Mouse (Mus musculus) thymus, adult 18-20 months (tissue): Measurements from ENCODE around the gene Myt1l.

ENCODE experiments used
- DNase-seq, 2 experiments: peaks; one replicate each; pipeline ENCODE4 v3.0.0; 2022; ENCODE audit warnings: mixed read lengths in 2 of 2

Gene Myt1l

DNA sequence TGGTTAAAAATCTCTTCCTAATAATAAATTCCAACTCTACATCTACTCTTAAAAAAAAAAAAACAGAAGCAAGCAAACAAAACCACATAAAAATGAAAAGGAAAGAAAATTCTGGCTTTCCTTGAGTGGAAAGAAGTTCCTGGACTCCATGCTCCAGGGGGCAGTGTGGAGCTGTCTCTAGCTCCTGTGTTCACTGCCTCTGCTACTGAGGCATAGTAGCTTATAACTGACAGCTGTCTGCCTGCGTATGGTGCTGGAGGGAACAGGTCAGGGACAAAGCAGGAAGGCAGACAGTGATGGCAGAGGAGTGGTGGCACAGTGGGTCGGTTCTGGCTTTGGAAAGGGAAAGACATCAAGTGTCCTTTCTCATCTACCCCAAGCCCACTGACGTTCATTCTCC lies 398.7 kb downstream of the Myt1l start:
- DNase-seq, result no peak

DNA sequence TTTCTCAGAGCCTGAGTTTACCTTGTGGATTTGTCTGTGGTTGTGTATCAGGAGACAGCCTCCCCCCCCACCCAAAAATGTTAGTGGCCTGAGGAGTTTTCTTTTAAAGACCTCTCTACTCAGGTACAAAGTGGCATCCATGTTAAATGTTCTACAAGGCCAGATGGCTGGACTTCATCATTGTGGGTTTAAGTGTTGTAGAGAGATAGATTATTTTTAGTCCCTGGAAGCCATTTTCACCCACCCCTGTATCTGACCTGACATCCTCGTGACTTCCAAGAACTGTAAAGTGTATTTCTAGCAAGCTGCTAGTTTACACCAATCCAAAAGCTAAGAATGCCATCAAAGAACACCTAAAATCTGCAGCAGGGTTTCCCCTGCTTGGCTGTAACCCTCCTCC lies 402.4 kb downstream of the Myt1l start:
- DNase-seq, result no peak

DNA sequence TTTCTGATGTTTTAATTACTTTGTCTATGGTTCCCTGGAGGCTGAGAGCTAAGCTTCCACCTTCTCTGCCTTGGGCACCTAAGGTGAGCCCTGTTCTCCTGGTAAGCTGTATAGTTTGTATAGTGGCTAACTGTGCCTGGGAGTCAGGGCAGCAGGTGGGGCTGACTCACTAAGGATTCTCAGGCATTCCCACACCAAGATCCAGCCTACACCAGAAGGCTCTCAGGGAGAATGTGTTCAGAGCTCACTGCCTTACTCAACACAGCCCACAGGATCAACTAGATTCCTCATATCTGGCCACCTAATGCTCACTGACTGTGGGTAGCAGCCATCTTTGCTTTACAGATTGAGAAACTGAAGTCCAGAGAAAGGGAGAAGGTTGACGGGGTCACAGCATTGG lies 404.8 kb downstream of the Myt1l start:
- DNase-seq, result no peak

DNA sequence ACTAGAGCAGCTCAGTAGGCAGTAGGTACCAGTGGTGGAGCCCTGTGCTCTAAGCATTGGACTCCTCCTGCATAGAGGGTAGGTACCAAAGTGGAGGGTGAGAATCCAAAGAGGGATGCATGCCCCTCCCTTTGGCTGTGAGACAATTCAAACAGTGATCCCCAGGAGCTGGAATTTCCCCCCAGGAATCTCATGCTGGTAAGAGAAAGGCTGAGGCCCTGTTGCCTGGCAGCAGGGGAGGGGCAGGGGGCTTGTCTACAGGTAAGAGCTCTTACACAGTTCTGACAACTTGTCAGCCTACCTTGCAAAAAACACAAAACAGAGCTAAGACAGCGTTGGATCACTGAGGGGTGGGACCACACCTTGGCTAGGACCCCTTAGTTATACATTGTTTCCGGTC lies 405.3 kb downstream of the Myt1l start:
- no peak for DNase-seq

DNA sequence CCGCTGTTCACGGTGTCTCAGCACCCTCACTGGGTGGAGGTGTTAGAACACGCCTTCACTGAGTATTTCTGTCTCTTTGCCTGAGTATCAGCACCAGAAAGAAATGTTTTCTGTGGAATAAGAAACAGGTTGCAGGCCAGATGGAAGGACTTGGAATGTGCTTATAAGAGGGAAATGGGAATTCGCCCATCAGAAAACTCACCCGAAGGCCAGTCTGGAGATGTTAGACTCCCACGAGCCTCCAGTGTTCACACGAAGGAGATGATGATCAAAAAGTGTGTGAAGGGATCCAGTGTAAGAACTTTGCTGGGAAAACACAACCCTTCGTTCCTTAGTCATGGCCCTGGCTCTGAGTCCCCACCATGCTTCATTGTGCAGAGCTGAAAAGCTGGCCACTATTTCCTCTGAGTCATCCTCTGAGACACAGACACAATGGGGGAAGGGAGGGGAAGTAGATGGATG lies 406.0 kb downstream of the Myt1l start:
- DNase-seq, result no peak

DNA sequence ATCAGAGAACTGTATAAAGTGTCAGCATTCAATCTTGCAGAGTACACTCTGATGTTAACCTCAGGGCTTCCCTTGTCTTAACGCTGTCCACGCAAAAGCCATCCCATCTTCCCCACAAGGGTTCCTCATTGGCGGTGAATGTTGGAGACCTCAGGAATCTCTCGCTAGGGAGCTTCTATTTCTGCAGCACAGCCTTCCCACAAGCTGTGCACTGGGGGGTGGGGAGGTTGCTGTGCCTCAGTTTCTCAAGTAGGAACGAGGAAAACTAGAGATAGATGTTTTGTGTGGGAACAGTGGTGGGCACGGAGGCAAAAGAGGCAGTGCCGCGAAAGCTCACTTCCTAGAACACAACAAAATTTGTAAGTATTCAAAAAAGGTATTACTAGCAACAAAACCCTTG lies 409.1 kb downstream of the Myt1l start, which contains the start of gene Pxdn:
TSS of gene Pxdn (plus strand) at position 301 of the 400 bp plus-strand sequence.
- no peak for DNase-seq

DNA sequence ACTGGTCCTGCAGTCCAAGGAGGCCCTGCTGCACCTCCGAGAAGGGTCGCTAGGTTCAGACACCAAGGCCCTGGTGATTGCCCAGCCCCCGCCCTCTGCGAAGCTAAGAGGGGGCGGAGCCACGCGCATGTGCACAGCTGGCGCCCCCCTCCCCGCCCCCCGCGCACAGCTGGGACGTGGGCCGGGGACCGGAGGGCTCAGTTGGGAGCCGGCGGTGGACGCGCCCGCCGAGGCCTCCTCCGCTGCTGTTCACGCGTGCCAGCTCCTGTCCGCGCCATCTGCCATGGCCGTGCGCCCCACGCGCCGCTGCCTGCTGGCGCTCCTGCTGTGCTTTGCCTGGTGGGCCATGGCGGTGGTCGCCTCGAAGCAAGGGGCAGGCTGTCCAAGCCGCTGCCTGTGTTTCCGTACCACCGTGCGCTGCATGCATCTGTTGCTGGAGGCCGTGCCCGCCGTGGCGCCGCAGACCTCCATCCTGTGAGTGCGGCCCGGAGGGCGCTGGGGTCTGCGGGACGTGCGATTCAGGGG lies 409.7 kb downstream of the Myt1l start:
- no peak for DNase-seq

DNA sequence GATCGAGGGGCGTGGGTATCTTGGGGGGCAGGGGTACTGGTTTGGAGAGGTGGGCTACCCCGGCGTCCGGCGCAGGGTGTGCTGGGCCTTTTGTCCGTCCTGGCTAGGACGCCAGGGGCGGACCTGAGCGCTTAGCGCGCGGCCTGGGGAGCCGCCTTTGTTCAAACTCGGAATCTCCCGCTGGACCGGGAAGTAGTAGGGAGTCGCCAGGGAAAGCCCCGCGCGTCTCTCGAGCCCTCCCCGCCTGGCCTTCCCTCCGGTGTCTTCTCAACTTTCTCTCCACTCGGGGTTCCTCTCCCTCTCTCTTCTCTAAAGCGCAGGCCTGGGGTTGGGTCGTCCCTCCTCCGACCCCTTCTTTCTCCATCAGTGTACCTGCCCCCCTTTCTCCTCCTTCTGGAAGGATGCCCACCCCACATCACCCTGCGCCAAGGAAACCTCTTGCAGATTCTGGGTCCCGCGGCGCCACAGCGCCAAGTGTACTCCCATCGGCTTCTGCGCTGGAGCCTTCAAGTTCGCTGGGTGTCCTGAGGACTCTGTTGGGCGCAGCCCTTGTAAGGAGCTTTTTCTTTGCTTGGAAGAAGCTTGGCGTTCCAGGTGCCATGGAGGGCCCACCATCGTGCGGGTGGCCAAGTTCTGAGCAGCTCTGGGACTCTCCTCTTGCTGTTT lies 410.3 kb downstream of the Myt1l start:
- DNase-seq, result no peak

DNA sequence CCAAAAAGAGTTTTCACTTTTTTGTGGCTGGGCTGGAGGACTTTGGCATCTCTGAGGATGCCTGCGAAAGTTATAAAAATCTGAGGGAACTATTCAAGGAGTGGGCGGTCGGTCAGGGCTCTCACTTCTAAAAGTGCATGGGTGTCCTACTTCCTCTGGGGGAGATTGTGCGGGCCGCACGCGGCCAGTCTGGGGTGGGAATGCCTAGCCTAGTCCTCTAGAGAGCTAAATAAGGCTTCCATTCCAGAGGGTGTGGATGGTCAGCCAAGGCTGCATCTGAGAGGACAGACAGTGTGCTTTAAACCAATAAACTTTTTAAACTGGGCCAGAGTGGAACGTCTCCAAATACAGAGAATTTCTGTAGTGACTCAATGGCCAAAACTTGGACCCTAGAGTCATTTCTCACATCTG lies 411.1 kb downstream of the Myt1l start:
- DNase-seq, result no peak

DNA sequence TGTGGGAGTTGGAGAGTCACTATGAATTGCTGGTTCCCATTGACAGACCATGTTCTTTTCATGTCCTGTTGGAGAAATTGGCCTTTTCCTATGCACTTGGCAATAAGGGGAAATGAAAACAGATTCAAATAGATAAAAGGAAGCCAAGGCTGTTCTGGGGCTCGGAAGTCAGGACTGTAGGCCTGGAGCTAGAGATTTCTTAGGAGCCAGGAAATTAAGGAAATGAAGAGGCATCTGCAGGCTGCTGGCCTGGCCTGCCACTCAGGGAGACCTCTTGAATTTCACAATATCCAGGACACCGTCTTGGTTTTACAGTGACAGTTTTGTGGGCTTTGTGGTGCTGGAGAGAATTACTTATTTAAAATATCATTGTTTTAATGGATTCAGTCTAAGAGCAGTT lies 414.3 kb downstream of the Myt1l start:
- no peak for DNase-seq

DNA sequence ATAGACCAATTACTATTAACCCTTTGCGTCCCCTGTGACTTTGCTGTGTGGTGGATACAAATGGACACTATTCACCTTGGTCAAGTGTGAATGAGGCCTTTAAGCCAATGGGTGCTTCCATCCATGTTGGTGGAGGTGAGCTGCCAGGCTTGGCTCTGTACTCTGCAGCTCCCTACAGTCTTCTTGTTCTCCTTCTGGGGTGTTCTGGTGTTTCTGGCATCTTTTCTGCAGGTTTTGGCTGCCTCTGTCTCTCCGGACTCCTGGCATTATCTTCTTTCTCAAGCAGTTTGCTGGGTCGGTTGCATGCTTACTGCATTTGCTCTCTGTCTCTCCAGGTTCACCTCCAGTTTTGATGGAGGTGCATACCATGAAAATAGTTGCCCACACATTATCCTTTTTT lies 416.5 kb downstream of the Myt1l start:
- no peak for DNase-seq

DNA sequence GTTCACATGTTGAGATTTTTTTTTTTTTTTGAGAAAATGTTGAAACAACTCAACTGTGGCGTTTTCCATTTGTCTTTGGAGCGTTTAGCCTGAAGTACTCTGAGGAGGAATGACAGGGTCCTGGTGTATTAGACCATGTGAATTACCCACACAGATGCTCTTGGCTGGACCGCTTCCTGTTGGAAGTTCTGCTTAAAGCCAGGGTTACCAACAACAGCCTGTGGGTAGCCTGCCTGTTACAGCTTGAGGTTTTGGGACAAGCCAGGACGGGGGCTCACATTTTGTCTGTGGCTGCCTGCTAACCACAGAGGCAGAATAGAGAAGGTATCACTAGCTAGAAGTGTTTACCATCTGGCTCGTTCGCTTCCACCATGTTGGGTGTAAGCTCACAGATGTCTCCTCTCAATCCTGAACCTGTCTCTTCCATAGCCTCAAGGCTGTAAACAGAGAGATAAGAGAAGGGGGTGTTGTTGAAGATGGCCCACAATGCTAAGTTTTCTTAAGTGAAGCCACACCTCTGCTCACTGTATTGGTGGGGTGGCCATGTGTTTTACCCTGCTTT lies 417.1 kb downstream of the Myt1l start:
- DNase-seq, result no peak

DNA sequence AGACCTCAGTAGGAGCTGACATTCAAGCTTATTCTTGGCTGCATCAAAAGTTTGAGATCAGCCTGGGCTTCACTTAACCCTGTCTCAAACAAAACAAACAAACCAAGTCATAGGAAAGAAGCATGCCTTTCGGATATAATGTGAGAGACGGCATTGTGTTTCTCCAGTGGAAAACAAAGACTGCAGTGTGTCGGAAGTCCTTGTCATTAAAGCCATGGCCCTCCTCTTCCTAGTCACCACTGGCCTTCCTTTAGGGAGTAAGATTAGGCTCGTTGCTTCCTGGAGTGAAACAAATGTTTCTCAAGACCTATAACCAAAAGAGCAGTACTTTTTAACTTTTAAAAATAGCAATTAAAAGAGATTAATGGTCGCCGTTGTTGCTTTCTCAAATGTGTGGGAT lies 422.9 kb downstream of the Myt1l start:
- DNase-seq, result no peak

DNA sequence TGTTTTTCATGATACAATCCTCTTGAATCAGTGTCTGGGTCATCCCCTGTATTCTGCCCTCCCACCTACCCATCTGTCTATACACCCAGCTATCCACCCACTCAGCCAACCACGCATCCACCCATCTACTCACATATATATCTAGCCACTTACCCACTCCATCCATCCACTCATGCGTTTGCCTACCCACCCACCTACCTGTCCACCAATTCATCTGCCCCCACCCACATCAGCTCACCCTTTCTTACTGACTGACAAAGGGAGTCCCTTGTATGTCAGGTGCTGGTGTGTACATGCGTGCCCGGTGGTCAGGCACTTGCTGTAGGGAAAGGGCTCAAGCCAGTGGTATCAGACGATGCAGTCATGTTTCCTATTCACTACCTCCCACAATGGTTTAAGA lies 423.3 kb downstream of the Myt1l start:
- no peak for DNase-seq

DNA sequence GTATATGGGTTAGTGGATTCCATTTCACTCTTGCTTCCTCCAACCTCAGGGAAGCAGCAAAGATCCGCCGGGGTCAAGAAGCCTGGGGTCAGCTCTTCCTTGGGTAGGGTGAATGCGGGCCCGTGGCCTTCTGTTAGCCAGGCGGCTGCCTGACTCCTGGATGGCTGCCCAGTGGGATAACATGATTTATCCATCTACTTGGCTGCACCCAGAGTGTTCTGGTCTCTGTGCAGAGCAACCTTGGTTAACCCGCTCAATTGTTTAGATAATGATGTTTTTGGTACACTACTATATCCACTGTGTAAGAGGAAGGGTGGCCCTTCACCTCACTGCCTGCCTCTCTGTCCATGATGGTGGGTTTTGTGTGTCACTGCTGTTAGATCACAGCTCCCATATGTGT lies 423.9 kb downstream of the Myt1l start:
- no peak for DNase-seq

DNA sequence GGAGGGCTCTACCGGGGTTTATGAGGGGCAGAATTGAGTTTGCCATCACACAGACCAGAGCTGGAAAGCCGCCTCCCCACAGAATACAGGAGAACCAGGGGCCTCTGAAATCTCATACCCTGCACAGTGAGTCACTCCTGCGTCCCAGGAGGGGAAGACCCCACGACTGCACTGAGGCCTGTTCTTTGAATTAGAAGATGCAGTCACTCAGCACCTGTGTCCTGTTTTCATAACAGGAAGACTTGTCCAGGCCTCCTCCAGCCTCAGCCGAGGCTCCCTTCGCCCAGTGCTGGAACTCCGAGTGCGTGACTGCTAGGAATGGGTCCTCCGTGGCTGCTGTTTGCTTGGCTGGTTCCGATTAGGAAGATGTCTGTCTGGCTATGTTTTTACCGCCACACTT lies 425.8 kb downstream of the Myt1l start:
- DNase-seq, result no peak

DNA sequence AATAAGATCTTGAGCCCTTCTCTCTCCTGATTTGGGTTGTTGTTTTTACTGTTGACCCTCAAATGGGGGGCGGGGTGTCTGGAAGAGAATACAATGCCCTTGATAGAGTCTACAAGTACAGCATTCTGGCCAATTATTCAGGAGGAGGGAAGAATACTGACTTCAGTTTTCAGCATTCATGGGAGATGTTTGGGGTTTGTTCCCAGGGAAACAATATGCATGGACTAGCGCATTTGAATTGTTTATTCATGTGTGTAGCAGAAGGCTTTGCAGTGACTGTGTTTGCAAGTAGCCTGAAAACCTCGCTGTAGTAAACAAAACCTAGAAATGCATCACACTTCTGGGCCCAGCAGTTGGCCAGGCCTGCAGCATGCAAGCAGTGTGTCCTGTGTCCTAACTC lies 426.3 kb downstream of the Myt1l start:
- DNase-seq, result no peak

DNA sequence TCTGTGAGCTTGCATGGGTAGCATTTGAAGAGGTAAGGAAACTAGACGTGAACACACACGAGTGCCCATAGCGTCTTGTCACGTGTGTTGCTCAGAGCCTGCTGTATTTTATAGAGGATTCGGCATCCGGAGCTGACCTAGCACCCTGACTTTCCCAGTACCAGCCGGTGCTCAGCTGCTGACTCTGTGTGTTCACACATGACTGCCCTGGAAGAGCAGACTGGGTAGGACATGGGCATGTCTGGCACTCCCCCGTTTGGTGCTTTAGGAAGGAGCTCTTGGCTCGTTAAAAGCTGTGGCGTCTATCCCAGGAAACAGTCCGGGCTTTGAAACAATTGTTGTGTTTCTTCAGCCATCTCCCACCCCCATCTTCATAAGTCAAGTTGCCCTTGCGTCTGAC lies 428.8 kb downstream of the Myt1l start:
- no peak for DNase-seq

DNA sequence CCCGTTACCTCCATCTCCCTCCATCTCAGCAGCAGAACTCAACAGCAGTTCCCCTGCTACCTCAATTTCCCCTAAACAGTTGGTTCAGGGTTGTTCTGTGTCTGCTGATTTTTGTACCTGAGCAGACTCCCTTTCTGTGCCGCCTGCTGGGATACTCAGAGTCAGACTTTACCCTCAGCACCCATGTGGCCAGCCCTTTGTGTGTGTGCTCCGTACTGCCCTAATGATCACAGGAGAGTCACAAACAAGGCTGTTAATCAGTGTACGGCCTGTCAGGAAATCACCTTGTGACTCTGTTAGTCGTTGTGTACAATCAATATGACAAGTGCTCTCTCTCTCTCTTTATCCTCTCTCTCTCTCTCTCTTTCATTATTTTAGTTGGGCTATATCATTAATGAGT lies 430.5 kb downstream of the Myt1l start:
- no peak for DNase-seq

DNA sequence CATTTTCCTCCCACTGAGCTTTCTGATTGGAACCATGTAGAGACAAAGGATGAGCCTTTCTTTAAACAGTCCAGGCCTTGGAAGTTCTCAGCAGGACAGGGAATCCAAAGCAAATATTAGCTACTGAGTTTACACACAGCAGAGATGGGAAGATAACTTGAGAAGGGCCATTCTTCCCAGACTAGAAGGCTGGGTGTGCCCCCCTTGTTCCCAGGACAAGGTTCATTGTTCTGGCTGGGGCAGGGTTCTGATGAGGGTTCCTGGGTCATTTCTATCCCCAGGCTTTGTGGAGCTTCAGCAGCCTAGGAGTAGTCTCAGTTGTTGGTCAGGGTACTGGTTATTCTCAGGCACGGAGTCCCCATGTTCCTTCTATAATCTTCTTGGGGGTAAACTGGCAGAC lies 432.9 kb downstream of the Myt1l start:
- no peak for DNase-seq

DNA sequence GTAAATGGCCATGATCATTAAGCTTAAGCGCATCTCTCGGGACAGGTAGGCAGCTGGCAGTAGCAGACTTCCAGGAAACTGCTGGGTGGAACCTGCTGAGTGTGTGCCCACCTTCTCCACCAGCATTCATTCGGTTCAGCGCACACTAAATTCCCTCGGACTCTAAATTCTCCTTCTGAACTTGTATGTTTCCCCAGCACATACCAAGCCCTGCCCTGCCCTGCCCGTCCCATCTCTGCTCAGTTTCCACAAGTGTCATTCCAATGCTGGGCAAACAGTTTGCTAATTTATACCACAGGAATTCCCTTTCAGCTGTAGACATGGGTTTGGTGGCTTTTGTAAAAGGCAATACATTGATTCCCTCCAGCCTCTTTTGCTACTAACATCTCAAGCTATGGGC lies 436.8 kb downstream of the Myt1l start:
- no peak for DNase-seq

DNA sequence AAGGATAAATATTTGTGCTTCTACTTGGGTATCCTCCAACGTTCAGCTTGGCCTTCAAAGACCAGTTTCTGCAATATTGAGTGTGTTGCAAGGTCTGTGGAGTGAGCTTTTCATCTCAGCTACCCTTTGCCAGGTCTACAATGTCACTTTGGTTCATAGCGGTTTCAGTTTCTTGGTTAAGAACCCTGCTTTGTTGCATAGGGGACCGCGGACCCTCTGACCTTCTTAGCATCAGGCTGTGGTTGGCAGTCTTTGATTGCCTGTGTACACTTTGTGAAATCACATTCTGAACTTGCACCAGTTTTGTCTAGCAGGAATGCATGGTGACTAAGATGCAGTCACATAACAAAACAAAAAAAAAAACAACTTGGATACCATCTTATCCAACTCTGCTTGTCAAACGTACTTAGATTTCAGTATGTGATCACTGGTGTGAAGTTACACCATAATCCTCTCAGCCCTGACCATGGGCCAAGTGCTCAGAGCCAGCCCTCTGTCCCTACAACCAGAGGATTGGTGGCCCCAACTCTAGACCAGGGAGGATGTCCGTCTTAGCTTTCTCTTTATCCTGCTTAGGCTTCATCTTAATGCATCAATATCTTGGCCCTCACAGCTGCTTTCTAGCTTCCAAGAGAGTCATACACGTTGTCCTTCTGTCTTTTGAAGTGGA lies 443.7 kb downstream of the Myt1l start:
- DNase-seq, result no peak

DNA sequence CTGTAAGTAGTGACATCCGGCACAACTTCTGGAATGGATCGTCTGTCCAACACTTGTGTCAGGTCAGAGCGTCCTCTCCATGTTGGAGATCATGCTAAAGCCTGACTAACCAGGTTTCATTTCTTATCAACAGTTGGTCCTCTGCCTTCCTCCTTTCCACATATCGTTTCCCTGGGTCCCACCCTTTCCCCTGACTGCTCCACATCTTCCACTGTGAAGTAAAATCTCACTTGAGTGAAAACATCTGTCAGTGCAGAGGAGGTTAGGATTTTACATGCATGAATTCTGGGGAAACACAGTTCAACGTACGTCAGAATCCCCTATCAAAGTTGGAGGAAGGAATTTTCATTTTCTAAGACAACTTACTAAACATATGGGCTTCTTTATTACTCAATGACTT lies 444.3 kb downstream of the Myt1l start:
- no peak for DNase-seq
